Mouse (Mus musculus): Measurements from ENCODE around the gene Qrfp.

The Qrfp gene

GRCm38 (mm10) chr2:31813641-31814040 is 3.3 kb upstream of the Qrfp start:
- DNase-seq, result no peak

- peak; percentile 54 for DNase-seq
These were observed 942 bp upstream of the Qrfp start for GRCm38 (mm10) chr2:31811086-31811958.

GRCm38 (mm10) chr2:31809358-31809740 is 1.0 kb downstream of the Qrfp start:
- no peak for DNase-seq

GRCm38 (mm10) chr2:31808410-31809357 is 1.7 kb downstream of the Qrfp start:
- no peak for DNase-seq

- DNase-seq, result no peak
These were observed 3.6 kb downstream of the Qrfp start for GRCm38 (mm10) chr2:31806639-31807382.

GRCm38 (mm10) chr2:31803480-31803879 is 6.9 kb downstream of the Qrfp start:
- peak; percentile 61 for DNase-seq

- no peak for DNase-seq
These were observed 7.6 kb downstream of the Qrfp start for GRCm38 (mm10) chr2:31802811-31803210.

GRCm38 (mm10) chr2:31801416-31801815 is 9.0 kb downstream of the Qrfp start:
- DNase-seq, result no peak

GRCm38 (mm10) chr2:31796943-31797342 is 13.4 kb downstream of the Qrfp start:
- DNase-seq, result peak; percentile 60

GRCm38 (mm10) chr2:31792611-31793010 is 17.8 kb downstream of the Qrfp start:
- DNase-seq, result peak; percentile 6

- DNase-seq, result no peak
These were observed 19.1 kb downstream of the Qrfp start for GRCm38 (mm10) chr2:31791260-31791659.

- DNase-seq, result no peak
These were observed 19.6 kb downstream of the Qrfp start for GRCm38 (mm10) chr2:31790728-31791251.

- no peak for DNase-seq
These were observed 21.2 kb downstream of the Qrfp start for GRCm38 (mm10) chr2:31789215-31789614.

GRCm38 (mm10) chr2:31788227-31788626 is 22.2 kb downstream of the Qrfp start:
- peak; percentile 6 for DNase-seq

- DNase-seq, result peak; percentile 87
These were observed 23.4 kb downstream of the Qrfp start for GRCm38 (mm10) chr2:31787029-31787428.

- peak; percentile 89 for DNase-seq
These were observed 25.3 kb downstream of the Qrfp start for GRCm38 (mm10) chr2:31785074-31785473.

GRCm38 (mm10) chr2:31782958-31783602 is 27.3 kb downstream of the Qrfp start:
- no peak for DNase-seq

- DNase-seq, result no peak
These were observed 31.1 kb downstream of the Qrfp start for GRCm38 (mm10) chr2:31779258-31779657.

- DNase-seq, result no peak
These were observed 33.9 kb downstream of the Qrfp start for GRCm38 (mm10) chr2:31776479-31776878.

GRCm38 (mm10) chr2:31770781-31771441 is 39.5 kb downstream of the Qrfp start:
- DNase-seq, result peak; percentile 90

- peak; percentile 85 for DNase-seq
These were observed 40.7 kb downstream of the Qrfp start for GRCm38 (mm10) chr2:31769631-31770111.

Data from lung, postnatal 10 days (tissue).